Mouse (Mus musculus) MEL (cell line): ENCODE data around the gene Olfr462. TPM values are rescaled to one million over a fixed set of nuclear protein-coding genes. Genes with fewer than 3 reads are reported as not detected.

Source experiments
- DNase-seq: peaks from one replicate; pipeline ENCODE4 v3.0.0; 2011; ENCODE audit warnings: low read depth, low spot score
- H3K27ac ChIP-seq: 2 replicates; pipeline ENCODE4 v1.5.1; 2012; ENCODE audit warnings: low read depth, mild to moderate bottlenecking, control low read depth, low read length, moderate library complexity; ENCODE audit not compliant: control insufficient read depth
- H3K27me3 ChIP-seq, 2 experiments: fragments of 150-350 bp in 1 of 2; sonication (generic) in 1 of 2; 2 replicates each; pipeline ENCODE4 v1.6.1; 2012; ENCODE audit warnings: low read length in 2 of 2, mild to moderate bottlenecking in 2 of 2, improper control_type of control experiment in 1 of 2, moderate library complexity in 1 of 2; ENCODE audit not compliant: insufficient read depth in 2 of 2, control insufficient read depth in 1 of 2
- H3K36me3 ChIP-seq, 2 experiments: 2 replicates each; pipeline ENCODE4 v1.6.1; 2012 to 2014; ENCODE audit warnings: low read length in 2 of 2, improper control_type of control experiment in 1 of 2, inconsistent platforms in 1 of 2, mild to moderate bottlenecking in 1 of 2; ENCODE audit not compliant: insufficient read depth in 2 of 2, control insufficient read depth in 1 of 2
- H3K4me1 ChIP-seq, 2 experiments: fragments of 150-350 bp in 1 of 2; sonication (generic) in 1 of 2; 2 replicates each; pipeline ENCODE4 v1.6.1; 2012; ENCODE audit warnings: low read length in 2 of 2, improper control_type of control experiment in 1 of 2, mild to moderate bottlenecking in 1 of 2; ENCODE audit not compliant: insufficient read depth in 2 of 2, control insufficient read depth in 1 of 2
- H3K4me3 ChIP-seq, 2 experiments: fragments of 150-350 bp in 1 of 2; sonication (generic) in 1 of 2; 2 replicates each; pipeline ENCODE4 v1.5.1; 2012; ENCODE audit warnings: low read depth in 2 of 2, low read length in 2 of 2, mild to moderate bottlenecking in 2 of 2, moderate library complexity in 2 of 2, control low read depth in 1 of 2, improper control_type of control experiment in 1 of 2; ENCODE audit not compliant: control insufficient read depth in 1 of 2, insufficient read depth in 1 of 2
- H3K79me2 ChIP-seq: 2 replicates; pipeline ENCODE4 v1.6.1; 2012; ENCODE audit warnings: mild to moderate bottlenecking, low read length, moderate library complexity; ENCODE audit not compliant: control insufficient read depth, poor library complexity, insufficient read depth
- H3K9ac ChIP-seq: 2 replicates; pipeline ENCODE4 v1.6.1; 2012; ENCODE audit warnings: low read depth, mild to moderate bottlenecking, control low read depth, low read length, moderate library complexity; ENCODE audit not compliant: control insufficient read depth, poor library complexity, severe bottlenecking
- H3K9me3 ChIP-seq: fragments of 150-350 bp; sonication (generic); replicated peaks from 2 replicates; pipeline ENCODE4 v1.6.1; 2012; ENCODE audit warnings: mild to moderate bottlenecking, low read length, improper control_type of control experiment, moderate library complexity; ENCODE audit not compliant: insufficient read depth
- BHLHE40 ChIP-seq: IDR thresholded peaks from 2 replicates; pipeline ENCODE4 v1.6.1; 2012; ENCODE audit warnings: low read depth, mild to moderate bottlenecking, inconsistent platforms, low read length, improper control_type of control experiment, borderline replicate concordance
- CTCF ChIP-seq, 3 experiments: IDR thresholded peaks in 2 of 3; conservative IDR thresholded peaks in 1 of 3; 2 replicates each; pipeline ENCODE4 v1.5.1; 2011 to 2012; ENCODE audit warnings: low read length in 3 of 3, low read depth in 2 of 3, mild to moderate bottlenecking in 2 of 3, improper control_type of control experiment in 1 of 3, inconsistent platforms in 1 of 3, mixed read lengths in 1 of 3, moderate library complexity in 1 of 3; ENCODE audit not compliant: control insufficient read depth in 1 of 3, insufficient read depth in 1 of 3, poor library complexity in 1 of 3, severe bottlenecking in 1 of 3
- ELF1 ChIP-seq: IDR thresholded peaks from 2 replicates; pipeline ENCODE4 v1.6.1; 2014; ENCODE audit warnings: low read depth, mild to moderate bottlenecking, inconsistent platforms, low read length, improper control_type of control experiment, moderate library complexity
- EP300 ChIP-seq, 2 experiments: IDR thresholded peaks; 2 replicates each; pipeline ENCODE4 v1.6.1; 2011; ENCODE audit warnings: improper control_type of control experiment in 2 of 2, low read length in 2 of 2, low read depth in 1 of 2, mild to moderate bottlenecking in 1 of 2
- GABPA ChIP-seq: IDR thresholded peaks from 2 replicates; pipeline ENCODE4 v1.6.1; 2012; ENCODE audit warnings: low read depth, mild to moderate bottlenecking, inconsistent platforms, low read length, improper control_type of control experiment, moderate library complexity
- JUND ChIP-seq: IDR thresholded peaks from 2 replicates; pipeline ENCODE4 v1.6.1; 2011; ENCODE audit warnings: low read depth, mild to moderate bottlenecking, improper control_type of control experiment, low read length
- KAT2A ChIP-seq: conservative IDR thresholded peaks from 2 replicates; pipeline ENCODE4 v1.6.1; 2012; ENCODE audit warnings: low read depth, low read length, improper control_type of control experiment, inconsistent platforms
- MAFK ChIP-seq: IDR thresholded peaks from 2 replicates; pipeline ENCODE4 v1.6.1; 2011; ENCODE audit warnings: low read depth, mild to moderate bottlenecking, low read length, improper control_type of control experiment, borderline replicate concordance
- MAX ChIP-seq: IDR thresholded peaks from 2 replicates; pipeline ENCODE4 v1.6.1; 2011; ENCODE audit warnings: low read length, improper control_type of control experiment
- MAZ ChIP-seq: IDR thresholded peaks from 2 replicates; pipeline ENCODE4 v1.6.1; 2012; ENCODE audit warnings: low read depth, mild to moderate bottlenecking, inconsistent platforms, low read length, improper control_type of control experiment
- MEF2A ChIP-seq: IDR thresholded peaks from 2 replicates; pipeline ENCODE4 v1.6.1; 2014; ENCODE audit warnings: low read depth, mild to moderate bottlenecking, inconsistent platforms, low read length, improper control_type of control experiment; ENCODE audit not compliant: poor library complexity, insufficient replicate concordance, severe bottlenecking; ENCODE audit errors: extremely low read depth
- MXI1 ChIP-seq: IDR thresholded peaks from 2 replicates; pipeline ENCODE4 v1.6.1; 2011; ENCODE audit warnings: mild to moderate bottlenecking, low read depth, low read length, improper control_type of control experiment
- POLR2AphosphoS5 ChIP-seq: IDR thresholded peaks from 2 replicates; pipeline ENCODE4 v1.6.1; 2012; ENCODE audit warnings: low read depth, borderline replicate concordance, mild to moderate bottlenecking, inconsistent platforms, low read length, moderate library complexity, mixed read lengths
- RCOR1 ChIP-seq: IDR thresholded peaks from 2 replicates; pipeline ENCODE4 v1.6.1; 2012; ENCODE audit warnings: low read depth, mild to moderate bottlenecking, inconsistent platforms, low read length, improper control_type of control experiment
- UBTF ChIP-seq: IDR thresholded peaks from 2 replicates; pipeline ENCODE4 v1.6.1; 2012; ENCODE audit warnings: low read depth, mild to moderate bottlenecking, inconsistent platforms, low read length, improper control_type of control experiment, moderate library complexity, borderline replicate concordance; ENCODE audit not compliant: insufficient read depth
- ZKSCAN1 ChIP-seq: IDR thresholded peaks from 2 replicates; pipeline ENCODE4 v1.6.1; 2012; ENCODE audit warnings: low read depth, mild to moderate bottlenecking, inconsistent platforms, low read length, improper control_type of control experiment, moderate library complexity
- polyA plus RNA-seq, 2 experiments: library from polyadenylated mRNA; stranded (reverse) in 1 of 2; unstranded in 1 of 2; fragments of >175 nt in 1 of 2; fragments of >200 nt in 1 of 2; gene quantifications; 2 replicates each; pipeline versions ENCODE4 v1.2.1 to v1.2.4; 2012; ENCODE audit warnings: low replicate concordance in 2 of 2, low read depth in 1 of 2; ENCODE audit not compliant: insufficient read length in 2 of 2, insufficient read depth in 1 of 2, missing spikeins in 1 of 2
- total RNA-seq: library from RNA; depleted of rRNA; stranded (reverse); fragments of 300-350 nt; gene quantifications from 2 replicates; pipeline ENCODE4 v1.2.3, GENCODE M21; 2012

Olfr462 gene
- total and polyA plus RNA-seq, 3 experiments, result not detected

GRCm38 (mm10) chr11:87846968-87847600 lies 45.0 kb downstream of the Olfr462 start:
- no peak overlapping the region for H3K9ac ChIP-seq
- H3K4me1 ChIP-seq, result no peaks in the 10 kb centered on the region
- H3K27me3 ChIP-seq, result peaks cover 8 to 10% of the 10 kb centered on the region in 2 experiments; a peak in 3 of 4 replicates
- no peak overlapping the region for H3K4me3 ChIP-seq
- H3K79me2 ChIP-seq, result no peaks in the 10 kb centered on the region
- TF ChIP-seq MAX (no peak), CTCF (IDR thresholded peaks at IDR 0.05 in 2 of 3, conservative IDR thresholded peaks at IDR 0.05 in 1 of 3; ENCODE audit: control insufficient read depth in 1 of 3, insufficient read depth in 1 of 3, low read depth in 2 of 3, low read length in 3 of 3, poor library complexity in 1 of 3, severe bottlenecking in 1 of 3) (no peak), UBTF (no peak), MAFK (no peak), BHLHE40 (no peak), RCOR1 (no peak), POLR2AphosphoS5 (no peak)
- TF ChIP-seq, all 39 proteins: peak for 0
- no peak for DNase-seq
- Histone ChIP-seq H3K9me3 (no peaks in the 10 kb centered on the region), H3K27ac (no peak overlapping the region), H3K36me3 (no peaks in the 10 kb centered on the region)

GRCm38 (mm10) chr11:87841436-87841835 lies 50.6 kb downstream of the Olfr462 start:
- Histone ChIP-seq H3K4me1 (no peaks in the 10 kb centered on the region), H3K27ac (no peak overlapping the region), H3K27me3 (peaks cover 14 to 18% of the 10 kb centered on the region in 2 experiments), H3K4me3 (no peak overlapping the region), H3K36me3 (no peaks in the 10 kb centered on the region), H3K79me2 (no peaks in the 10 kb centered on the region), H3K9ac (no peak overlapping the region), H3K9me3 (no peaks in the 10 kb centered on the region)
- no peak for DNase-seq
- no peak for TF ChIP-seq ZKSCAN1
- no peak for TF ChIP-seq GABPA
- TF ChIP-seq JUND, result no peak
- TF ChIP-seq KAT2A, result no peak
- no peak for TF ChIP-seq MEF2A
- no peak for TF ChIP-seq EP300 (IDR thresholded peaks at IDR 0.05; ENCODE audit: low read depth in 1 of 2, low read length in 2 of 2)
- no peak for TF ChIP-seq MXI1
- TF ChIP-seq MAZ, result no peak
- no peak for TF ChIP-seq ELF1
